Mouse (Mus musculus): ENCODE measurements around the gene Kdelr3.

The Kdelr3 gene

DNA sequence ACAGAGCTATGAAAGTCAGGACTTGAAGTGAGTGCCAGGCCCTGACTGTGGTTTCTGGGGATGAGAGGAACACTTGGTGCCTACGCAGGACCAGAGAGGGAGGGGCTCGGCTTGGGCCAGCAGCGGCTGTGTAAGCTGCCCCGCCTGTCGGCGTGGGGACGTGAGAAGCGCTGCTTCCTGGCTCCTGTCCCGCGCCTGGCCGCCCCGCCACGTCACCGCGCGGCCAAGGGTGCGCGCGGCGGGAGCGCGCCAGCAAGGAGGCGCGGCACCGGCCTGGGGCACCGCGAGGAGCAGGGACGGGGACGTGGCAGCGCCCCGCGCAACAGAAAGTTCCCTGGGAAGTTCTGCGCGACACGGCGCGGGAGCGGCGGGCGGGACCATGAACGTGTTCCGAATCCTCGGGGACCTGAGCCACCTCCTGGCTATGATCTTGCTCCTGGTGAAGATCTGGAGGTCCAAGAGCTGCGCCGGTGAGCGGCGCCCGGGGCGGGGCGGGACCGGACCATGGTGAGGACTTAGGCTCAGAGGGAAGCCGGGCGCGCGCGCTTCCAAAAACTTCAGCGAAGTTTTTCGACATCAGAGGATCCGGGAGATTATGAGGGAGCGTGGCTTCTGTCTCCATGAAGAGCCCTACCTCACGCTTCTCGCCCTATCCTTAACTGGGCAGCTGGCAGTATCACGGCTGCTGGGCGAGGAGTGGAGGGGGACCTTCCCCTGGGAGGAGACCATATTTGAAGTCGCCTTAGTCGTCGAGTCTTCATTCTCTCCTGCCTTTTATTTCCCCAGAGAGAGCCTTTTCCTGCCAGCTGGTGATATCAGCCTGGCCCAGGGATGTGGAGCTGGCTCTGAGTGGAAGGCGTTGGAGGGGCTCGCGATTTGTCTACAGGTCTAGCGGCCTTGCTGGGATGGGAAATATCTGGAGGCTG is at the start of gene Kdelr3:
Kdelr3 (plus strand) TSS at position 241 of the 926 bp plus-strand sequence.
- DNase-seq (ENCODE audit: low spot score): peak; percentile 46

DNA sequence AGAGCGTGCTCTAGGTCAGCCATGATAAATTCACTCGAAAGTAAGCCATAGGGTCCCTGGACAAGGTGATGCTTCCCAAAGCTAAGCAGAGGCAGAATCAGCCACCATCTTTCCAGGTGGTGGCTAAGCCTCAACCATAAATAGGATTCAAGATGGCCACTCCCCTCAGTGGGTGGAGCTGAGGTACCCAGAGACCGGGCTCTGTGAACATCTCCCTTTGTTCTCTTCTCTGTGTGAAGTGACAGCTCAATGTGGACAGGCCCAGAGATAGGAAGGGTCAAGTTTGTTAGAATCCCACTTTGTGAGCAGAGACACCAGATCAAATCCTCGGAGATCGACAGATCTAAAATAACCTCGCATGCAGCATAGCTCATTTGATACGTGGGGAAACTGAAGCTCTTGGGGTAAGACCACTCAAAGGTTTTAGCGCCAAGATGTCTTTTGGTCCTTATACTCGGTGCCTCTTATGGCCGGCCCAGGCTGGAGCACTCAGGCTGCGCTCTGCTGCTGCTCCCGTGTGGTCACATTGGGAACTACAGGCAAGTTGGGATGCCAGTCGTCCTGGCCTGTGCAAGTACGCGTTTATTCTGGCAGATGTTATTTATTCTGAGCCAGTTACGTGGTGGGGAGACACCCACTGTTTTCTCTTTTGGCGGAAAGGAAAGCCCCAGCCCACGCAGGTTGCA is 49.5 kb upstream of the Kdelr3 start:
- DNase-seq (ENCODE audit: low spot score): peak; percentile 70

DNA sequence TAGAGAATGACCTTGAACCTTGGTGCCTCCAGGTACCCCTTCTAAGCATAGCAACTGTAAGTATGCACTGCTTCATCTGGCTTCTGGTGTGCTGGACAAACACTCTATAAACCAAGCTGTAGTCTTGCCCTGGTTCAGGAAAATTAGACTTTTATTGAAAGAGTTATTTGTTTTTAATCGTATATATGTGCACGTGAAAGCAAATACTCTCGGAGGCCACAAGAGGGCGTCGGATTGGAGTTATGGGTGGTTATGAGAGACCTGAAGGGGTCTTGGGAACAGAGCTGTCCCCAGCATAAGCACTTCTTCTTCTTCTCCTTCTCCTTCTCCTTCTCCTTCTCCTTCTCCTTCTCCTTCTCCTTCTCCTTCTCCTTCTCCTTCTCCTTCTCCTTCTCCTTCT is 46.6 kb upstream of the Kdelr3 start:
- no peak for DNase-seq (ENCODE audit: low spot score)

- DNase-seq (ENCODE audit: low spot score): no peak
Measured at GRCm38 (mm10) chr15:79470583-79470982, 45.6 kb upstream of the Kdelr3 start.

DNA sequence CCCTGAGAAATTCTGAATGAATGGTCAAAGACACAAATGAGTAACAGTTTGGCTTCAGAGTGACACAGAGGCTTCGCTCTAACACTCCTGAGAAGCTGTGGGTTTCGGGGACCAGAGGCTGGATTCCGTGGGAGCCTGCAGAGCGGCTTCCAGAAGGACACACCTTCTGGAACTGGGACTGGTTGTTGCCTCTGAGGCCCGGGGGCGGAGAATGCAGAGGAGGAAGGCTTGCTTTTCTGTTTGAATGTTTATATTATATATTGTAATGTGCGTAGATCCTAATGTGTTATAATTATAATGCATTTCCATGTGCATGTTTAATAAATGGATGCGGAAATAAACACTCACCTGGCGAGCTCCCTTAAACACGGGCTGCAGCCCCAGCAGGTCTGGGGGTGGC is 45.1 kb upstream of the Kdelr3 start:
- no peak for DNase-seq (ENCODE audit: low spot score)

- no peak for DNase-seq (ENCODE audit: low spot score)
Measured at GRCm38 (mm10) chr15:79473042-79473441, 43.2 kb upstream of the Kdelr3 start.

GRCm38 (mm10) chr15:79473638-79474355 is 42.4 kb upstream of the Kdelr3 start:
- no peak for DNase-seq (ENCODE audit: low spot score)

DNA sequence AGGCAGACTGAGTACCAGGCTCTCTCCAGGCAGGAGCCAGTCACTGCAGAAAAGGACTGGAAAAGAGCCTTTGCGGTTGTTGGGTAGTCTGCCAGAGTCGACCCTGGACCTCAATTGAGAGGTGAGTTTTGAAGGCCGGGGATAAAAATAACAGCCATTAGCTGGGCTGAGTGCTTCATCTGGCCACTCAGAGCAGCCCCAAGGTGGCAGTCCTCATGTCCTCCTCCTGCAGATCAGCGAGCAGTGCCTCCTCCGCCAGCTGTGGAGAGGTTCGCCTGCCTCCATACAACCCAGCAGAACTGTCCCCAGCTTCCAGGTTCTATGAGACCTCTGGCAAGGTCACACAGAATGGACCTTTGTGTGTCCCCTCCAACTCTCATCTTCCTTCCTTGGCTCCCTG is 39.0 kb upstream of the Kdelr3 start:
- no peak for DNase-seq (ENCODE audit: low spot score)

DNA sequence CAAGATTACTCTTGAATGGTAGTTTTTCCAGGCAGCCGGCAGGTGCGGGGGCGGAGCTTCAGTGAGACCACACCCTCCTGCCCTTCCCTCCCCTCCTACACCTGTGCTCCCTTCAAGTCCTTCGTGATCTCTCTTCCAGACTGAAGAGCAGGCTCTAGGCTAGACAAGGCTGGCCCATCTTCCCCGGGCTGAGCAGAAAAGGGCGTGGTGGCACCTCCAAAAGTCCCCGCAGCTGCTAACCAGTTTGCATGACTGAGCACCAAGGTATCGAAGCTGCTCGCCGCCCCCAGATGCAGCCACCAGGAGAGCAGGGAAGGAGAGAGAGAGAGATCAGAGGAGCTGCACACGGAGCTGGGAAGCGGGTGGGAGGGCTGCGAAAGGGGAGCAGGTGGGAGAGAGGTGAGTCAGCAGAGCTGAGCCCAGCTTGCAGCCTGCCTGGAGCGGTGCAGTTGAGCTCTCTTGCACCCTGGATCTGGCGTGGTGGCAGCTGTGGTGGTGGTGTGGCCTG is 35.0 kb upstream of the Kdelr3 start:
- DNase-seq (ENCODE audit: low spot score): no peak

- no peak for DNase-seq (ENCODE audit: low spot score)
Measured at GRCm38 (mm10) chr15:79489463-79489862, 26.7 kb upstream of the Kdelr3 start.

DNA sequence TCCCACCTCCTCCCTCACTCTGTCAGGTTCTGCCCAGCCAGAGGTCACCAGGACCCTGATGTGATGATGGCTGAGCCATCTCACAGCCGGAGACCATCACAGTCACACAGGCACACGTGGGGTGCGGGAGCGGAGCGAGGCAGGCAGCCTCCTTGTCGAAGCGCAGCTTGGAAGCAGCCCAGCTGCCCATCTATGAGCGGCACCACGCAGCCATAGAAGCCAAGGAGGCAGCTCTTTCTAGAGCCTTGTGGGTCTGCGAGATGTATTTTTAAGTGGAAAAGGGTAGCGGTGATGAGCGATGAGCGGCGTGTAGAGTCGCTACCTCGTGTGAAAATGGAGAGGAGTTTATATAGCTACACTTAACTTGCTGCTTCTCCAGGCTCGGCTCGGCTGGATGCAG is 22.7 kb upstream of the Kdelr3 start:
- no peak for DNase-seq (ENCODE audit: low spot score)

DNA sequence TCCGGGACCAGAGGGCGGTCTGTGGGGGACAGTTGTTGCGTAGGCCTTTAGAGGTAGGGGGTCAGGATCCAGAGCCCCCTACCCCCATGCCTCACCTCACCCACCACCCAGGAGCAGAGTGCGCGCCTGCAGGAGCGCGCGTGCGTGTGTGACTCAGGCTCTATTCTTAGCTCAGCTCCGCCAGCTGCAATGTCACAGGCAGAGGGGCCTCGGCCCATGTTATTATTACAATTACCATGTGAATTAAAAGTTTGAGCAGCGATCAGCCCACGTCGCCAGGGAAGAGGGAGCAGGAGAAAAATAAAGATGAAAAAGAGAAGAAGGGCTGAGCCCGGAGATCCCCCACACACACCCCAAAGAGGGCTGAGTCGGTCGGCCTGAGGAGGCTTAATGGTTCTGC is 16.1 kb upstream of the Kdelr3 start:
- DNase-seq (ENCODE audit: low spot score): no peak

GRCm38 (mm10) chr15:79502891-79503341 is 13.3 kb upstream of the Kdelr3 start:
- no peak for DNase-seq (ENCODE audit: low spot score)

- DNase-seq (ENCODE audit: low spot score): no peak
Measured at GRCm38 (mm10) chr15:79503438-79503837, 12.8 kb upstream of the Kdelr3 start.

DNA sequence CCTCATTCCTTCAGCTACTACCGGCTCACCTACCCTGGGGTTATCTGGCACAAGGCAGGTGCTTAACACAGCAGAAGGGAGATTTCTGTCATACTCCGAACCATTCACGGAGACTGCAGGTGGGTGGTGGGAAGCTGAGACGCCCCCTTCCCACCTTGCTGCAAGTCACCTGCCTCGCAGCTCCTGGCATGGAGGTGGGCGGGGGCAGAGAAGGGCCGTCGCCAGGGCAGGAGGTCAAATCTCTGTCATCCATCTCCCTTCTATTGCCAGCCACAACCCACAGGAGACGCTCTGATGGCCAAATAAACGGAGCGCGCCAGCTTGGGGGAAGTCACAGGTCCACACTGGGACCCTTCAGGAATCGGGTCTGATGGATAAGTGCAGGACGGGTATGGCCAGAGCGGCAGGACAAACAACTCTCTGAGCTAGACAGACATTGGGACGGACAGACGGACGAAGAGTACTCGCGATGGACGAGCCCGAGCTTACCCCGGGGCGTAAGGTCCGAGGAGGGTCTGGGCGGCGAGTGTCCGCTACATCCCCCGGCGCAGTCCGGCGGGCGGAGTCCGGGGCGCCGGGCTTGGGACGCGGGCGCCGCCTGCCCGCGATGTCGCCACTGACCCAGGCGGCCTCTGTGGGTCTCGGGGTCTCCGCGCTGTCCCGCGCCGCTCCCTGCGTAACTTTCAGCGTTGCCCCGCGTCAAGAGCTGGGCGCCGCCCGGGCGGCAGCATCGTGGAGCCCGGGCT is 11.3 kb upstream of the Kdelr3 start, which contains the start of gene Kcnj4:
Kcnj4 (minus strand) TSS at position 535 of the 746 bp plus-strand sequence.
- no peak for DNase-seq (ENCODE audit: low spot score)

GRCm38 (mm10) chr15:79505616-79506283 is 10.5 kb upstream of the Kdelr3 start:
- peak; percentile 53 for DNase-seq (ENCODE audit: low spot score)

DNA sequence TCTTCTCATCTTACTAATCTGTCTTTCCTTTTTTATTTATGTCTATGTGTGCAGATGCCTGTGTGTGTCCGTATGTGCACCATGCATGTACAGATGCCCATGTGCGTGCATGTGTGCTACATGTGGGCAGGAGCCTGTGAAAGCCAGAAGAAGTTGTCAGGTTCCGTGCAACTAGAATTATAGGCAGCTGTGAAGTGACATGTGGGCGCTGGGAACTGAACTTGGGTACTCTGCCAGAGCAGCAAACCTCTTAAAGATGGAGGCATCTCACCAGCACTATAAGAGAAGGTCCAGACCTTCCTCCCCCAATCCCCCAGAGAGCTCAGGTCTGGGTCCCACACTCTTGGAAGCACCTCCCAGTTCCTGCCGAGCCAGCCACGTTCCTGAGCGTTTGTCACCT is 9.8 kb upstream of the Kdelr3 start:
- no peak for DNase-seq (ENCODE audit: low spot score)

DNA sequence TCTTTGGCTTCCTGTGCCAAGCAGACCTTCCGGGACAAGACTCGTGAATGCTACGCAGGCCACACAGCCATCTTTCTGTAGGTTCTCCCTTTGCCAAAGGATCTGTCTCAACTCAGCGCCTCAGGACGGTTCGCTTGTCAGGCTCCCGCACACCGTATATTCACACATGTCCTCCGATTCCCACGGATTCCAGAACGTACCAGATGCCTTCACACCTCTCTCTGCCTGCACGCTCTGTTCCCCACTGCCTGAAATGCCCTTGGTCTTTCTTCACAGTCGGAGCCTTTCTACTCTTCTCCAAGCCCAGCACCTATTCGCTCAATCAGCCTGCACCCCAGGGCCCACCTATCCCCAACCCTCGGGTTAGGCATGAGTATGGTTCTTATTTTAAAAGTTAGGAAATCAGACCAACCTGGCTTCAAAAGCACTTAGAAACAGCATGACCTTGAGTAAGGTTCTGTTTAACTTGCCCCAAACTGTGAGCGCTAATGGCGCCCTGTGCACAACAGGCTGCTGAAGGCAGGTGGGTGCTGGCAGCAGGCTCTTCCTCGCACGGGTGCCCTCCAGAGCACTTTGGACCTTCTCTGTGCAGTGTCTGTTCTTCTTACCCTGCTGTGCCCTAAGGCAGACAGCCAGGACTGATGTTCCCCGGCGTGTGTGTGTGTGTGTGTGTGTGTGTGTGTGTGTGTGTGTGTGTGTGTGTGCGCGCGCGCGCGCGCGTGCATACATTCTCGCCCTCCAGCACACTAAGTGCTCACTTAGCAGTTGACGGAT is 9.0 kb upstream of the Kdelr3 start:
- no peak for DNase-seq (ENCODE audit: low spot score)

GRCm38 (mm10) chr15:79509998-79510397 is 6.2 kb upstream of the Kdelr3 start:
- DNase-seq (ENCODE audit: low spot score): no peak

DNA sequence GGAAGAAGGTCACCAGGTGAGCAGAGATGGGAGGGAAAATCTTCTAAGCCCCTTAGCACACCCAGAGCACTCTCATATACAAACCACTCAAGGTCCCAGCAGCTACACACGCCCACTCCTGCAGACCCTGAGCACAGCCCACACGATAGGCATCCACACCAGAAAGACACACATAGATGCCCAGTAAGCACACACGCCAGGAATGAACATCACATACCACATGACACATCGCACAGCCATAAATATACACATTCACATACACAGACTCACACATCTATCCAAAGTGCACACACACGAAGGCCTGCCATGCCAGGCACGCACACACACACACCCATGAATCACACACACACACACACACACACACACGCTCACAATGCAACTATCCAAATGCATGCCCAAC is 5.8 kb upstream of the Kdelr3 start:
- no peak for DNase-seq (ENCODE audit: low spot score)
